Mouse (Mus musculus) G1E (cell line): ENCODE data around the gene Gm42791.

Source experiments
- CTCF ChIP-seq: IDR thresholded peaks from 2 replicates; pipeline ENCODE4 v1.5.1; 2012; ENCODE audit warnings: low read depth, low read length, inconsistent platforms, mixed read lengths
- GATA1 ChIP-seq: IDR thresholded peaks from 2 replicates; pipeline ENCODE4 v1.6.1; 2012; ENCODE audit warnings: borderline replicate concordance, low read length, inconsistent platforms, mixed read lengths
- POLR2AphosphoS5 ChIP-seq: IDR thresholded peaks from 2 replicates; pipeline ENCODE4 v1.6.1; 2012; ENCODE audit warnings: low read depth, low read length, inconsistent platforms; ENCODE audit not compliant: insufficient replicate concordance
- TAL1 ChIP-seq: conservative IDR thresholded peaks from 2 replicates; pipeline ENCODE4 v1.6.1; 2012; ENCODE audit warnings: low read depth, low read length, inconsistent platforms, mixed read lengths

GRCm38 (mm10) chr5:148969648-148970047 lies 25.3 kb downstream of the Gm42791 start:
- no peak for TF ChIP-seq GATA1
- no peak for TF ChIP-seq CTCF
- no peak for TF ChIP-seq POLR2AphosphoS5
- TF ChIP-seq TAL1 = no peak
